Mouse (Mus musculus) urinary bladder, postnatal 25 days (tissue): ENCODE measurements around the gene Hoxa6.

ENCODE experiments used
- DNase-seq: peaks from one replicate; pipeline ENCODE4 v3.0.0; 2022; ENCODE audit warnings: low spot score

The Hoxa6 gene

GRCm38 (mm10) chr6:52208072-52208867 lies at the start of gene Hoxa6:
Gene Hoxa6, minus strand, starts transcription at chr6:52208722.
- DNase-seq: peak; percentile 55

DNA sequence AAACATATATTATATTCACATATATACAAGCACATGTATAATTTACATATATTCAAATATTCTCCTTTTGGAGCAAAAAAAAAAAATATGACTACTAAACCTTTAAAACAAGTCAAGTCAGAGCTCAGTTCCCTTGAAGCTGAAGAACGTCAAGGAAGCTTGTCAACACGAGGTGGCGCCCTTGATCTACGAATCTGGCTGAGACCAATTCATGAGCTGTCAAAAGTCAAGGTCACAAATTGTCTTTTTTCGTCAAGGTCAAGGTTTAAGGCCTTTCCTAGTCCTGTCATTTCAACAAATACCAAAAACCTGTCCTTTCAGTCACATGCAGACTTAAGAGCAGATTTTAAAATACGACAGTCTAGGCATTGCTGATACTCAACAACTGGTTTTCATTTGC lies 48.4 kb upstream of the Hoxa6 start:
- DNase-seq: peak; percentile 84

- DNase-seq: peak; percentile 67
Observed at GRCm38 (mm10) chr6:52253511-52254500, 45.3 kb upstream of the Hoxa6 start.

DNA sequence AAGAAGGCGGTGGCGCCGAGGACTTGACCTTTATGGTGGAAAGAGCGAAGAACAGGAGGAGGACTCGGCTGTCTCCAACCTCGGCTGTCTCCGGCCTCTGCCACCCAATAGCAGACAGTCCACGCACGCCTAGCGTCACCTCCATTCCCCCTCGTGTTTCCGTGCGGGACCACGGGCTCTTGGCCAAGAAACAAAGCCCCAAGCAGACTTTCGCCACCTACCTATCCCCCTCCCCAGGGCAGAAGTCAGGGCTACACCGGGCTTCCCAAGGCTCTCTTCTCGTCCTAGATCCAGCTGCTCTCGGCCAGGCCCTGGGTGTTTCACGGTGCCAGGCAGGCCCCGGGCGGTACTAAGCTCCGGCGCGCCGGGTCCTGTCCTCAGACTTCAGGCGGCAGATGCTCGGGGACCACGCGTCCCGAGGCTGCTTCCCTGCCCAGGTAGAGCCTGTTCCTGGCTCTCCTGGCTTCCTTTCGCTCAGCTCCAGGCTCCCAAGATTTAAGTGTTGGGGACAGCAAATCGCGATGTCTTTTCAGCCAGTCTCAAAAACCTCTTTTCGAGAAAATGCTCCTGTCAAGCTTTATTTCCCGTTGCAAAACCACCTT lies 44.4 kb upstream of the Hoxa6 start:
- DNase-seq: peak; percentile 54

DNA sequence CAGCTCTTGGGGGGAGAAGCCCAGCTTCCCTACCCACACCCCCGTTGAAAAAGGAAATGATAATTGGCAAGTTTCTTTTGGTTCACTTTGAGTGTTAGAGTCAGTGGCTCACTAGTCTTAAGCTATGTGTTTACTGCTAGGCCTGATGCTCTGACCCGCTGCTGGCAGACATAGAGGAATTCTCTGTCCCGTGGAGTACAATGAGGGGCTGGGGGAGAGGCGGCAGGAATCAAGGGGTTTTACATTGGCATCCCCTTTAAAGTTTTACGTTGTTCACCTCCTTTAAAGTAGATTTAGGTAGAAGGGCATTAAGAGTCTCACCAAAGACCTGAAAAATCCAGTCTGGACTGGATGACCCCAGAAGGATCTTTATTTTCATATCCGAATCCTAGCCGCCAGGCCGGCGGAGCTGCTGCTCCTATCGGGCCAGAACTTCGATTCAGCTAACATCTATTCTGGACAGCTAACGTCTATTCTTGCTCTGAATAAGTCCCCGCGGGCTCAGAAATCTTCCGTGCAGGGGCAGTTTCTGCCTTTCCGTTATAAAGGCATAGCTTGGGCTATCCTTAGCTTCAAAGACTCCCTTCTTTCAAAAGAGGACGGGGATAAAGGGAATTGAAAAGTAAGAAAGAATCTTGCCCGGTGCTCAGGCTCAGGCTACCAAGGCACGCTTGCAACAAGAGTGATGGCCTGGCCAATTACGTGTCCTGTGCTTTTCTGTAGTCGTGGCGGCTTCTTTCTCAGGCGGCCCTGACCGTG lies 43.7 kb upstream of the Hoxa6 start:
- no peak for DNase-seq

DNA sequence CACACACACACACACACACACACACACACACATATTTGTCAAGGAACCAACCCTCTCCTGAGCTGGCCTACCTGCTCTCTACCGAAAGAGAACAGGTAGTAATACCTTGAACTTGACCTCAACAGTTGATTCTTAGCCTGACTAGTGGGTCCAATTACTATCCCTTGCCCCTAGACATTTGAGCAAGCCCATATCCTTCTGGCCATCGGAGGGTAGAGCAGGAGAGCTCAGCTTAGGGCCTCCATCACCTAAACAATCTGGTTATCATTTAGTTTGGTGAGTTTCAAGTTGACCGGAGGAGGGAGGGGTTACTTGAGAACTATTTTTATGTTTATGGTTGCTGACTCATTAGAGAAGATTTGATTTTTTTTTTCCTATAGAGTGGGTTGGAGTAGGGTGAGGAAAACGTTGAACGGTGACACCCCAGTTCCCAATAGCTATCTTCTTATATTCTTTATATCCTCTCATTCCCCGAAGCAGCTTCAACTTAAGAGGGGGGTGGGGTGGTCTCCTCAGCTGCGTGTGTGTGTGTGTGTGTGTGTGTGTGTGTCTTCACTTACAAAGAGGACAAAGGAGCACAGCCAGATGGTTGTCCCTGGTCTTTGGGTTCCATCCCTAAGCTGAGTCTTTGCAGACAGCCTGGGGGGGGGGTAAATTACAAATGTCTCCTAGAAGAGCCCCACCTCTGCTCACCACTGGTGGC lies 42.8 kb upstream of the Hoxa6 start:
- DNase-seq: peak; percentile 9

- peak; percentile 4 for DNase-seq
Observed at GRCm38 (mm10) chr6:52249826-52250225, 41.3 kb upstream of the Hoxa6 start.

DNA sequence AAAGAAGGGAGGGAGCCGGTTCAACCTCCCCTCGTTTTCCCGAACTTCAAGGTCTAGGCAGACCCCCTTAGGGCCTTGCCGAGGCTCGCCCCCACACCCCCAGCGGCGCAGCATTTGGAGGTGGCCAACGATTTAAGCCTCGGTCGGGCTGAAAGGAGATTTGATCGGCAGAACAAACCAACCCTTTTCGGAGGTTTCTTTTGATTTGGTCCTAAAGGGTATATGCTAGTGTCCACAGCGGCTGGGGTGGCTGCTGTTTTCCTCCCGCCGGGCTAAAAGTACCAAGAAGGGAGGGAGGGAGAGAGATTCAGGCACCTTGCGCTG lies 40.9 kb upstream of the Hoxa6 start:
- DNase-seq: peak; percentile 35

DNA sequence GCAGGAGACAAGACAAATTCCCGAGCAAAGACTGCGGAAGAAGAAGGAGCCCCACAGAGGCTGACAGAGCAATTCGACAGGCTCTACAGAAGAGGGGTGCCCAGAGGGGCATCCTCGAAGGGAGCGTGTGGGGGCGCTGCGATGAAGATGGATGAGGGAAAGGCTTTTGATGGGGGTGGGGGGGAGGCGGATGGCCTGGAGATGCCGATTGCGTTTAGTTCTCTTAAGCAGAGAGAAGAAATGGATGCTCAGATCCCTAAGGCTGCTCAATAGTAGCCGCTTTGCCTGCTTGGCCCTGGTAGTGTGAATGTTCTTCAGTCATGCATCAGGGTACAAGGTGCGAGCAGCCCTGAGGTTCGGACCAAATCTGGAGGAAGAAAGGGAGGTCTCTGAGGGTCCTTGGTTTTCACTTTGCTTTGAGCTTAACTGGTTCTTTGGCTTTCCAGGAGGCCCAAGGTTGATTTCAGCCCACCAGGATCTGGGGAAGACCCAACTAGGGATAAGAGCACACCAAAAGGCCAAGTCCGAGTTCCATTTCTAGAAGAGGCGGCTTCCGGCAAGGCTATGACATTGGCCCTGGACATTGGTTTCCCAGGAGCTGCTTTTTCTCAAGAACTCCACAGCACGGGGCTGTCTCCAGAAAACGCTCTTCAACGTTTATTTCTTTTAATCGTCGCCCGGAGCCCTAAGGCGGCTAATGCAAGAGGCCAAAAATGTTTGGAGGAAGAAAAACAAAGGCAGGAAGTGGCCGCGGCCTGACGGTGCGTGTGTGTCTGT lies 40.3 kb upstream of the Hoxa6 start:
- peak; percentile 40 for DNase-seq

DNA sequence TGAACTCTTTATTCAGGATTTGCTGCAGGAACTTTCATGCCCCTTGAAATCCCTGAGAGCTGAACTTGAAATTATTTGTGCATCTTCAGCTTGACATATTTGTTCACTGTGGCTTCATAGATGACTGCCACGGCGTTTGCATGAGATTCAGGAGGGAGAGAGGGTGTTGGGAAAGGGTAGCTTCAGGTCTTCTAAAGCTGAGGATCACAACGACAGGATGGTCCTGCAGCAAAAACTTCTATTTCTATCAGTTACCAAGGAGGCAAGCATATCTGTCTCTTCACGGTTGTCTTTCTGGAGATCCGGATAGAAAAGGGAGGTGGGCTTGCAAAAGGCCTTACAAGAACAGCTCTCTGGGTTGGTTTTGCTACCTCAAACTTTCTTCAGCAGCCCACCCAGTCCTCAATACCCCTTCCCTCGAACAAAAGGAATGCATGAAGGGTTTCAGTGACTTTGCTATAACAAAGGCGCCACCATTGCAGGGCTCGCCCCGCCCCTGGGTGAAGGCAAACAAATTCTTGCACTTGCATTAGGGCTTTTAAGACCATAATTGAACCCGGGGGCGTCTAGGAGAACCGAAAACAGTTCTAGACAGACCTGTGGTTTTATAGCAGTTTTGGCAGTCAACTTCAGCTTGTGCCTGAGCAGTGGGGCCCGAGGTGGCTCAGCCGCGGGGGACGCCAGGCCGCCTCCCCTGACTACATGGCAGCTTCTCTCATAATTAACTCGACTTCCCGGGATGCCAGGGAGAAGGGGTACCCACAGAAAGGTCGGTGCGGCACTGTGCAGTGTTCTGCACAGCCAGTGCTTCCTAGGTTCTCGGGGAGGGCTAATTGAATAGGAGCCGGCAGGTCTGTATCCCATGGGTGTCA lies 39.5 kb upstream of the Hoxa6 start:
- peak; percentile 3 for DNase-seq

DNA sequence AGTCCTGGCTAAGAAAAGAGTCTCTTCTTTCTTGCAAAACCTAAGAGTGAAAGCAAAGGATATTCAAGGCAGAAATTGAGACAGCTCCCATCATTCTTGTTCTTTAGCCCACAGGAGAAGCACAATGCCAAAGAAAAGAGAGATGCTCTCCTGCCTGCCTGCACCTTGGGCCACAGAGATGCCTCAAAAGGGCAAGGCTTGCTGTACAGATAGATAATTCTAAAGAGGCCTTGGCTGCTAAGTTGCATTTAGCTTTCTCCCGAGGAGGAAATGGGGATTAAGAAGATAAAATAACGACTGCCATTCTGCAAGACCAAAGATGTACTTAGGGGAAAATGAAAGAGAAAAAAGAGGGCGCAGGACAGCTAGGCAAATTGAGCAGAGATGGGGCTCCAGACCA lies 38.4 kb upstream of the Hoxa6 start:
- peak; percentile 19 for DNase-seq

DNA sequence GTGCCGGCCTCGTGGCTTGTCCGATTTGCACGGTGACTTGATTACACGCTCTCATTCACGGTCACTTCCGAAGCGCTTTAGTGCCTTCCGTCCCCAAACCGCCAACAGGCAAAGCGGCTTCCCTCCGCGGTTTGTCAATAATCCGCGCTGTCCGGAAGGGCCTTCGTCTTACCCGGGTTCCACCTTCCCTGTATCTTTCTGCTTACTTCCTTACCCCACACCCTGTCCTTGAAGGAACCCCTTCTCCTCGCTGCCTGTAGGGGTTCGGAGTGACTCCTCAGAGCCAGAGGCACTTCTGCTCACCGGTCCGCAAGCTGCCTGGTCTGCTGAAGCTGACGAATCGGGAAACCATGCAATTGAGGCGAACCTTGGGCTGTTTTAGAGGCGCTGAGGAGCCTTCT lies 37.9 kb upstream of the Hoxa6 start:
- peak; percentile 46 for DNase-seq

DNA sequence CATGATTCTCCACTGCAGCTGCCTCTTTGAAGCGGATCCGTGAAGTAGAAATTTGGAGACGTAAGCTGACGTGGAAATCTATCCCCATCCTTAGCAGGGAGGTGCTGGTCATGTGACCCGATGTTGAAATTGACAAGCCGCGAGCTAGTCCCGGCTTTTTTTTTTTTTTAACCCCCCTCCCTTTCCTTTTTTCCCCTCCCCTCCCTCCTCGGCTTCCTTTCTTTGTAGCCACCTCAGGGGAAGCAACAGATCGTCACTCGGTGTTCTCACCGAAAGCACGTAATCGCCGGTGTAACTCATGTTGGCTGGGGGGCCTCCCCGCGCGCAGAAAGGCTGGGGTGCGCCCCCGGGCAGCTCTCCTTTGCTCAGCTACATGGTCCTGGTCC lies 37.2 kb upstream of the Hoxa6 start, which contains the start of gene Hoxa11:
Gene Hoxa11 (minus strand): TSS at position 54 of the 386 bp plus-strand sequence.
- DNase-seq: peak; percentile 64

- DNase-seq: peak; percentile 65
Observed at GRCm38 (mm10) chr6:52245040-52245756, 36.7 kb upstream of the Hoxa6 start.

- DNase-seq: peak; percentile 18
Observed at GRCm38 (mm10) chr6:52244471-52245039, 36.0 kb upstream of the Hoxa6 start.

DNA sequence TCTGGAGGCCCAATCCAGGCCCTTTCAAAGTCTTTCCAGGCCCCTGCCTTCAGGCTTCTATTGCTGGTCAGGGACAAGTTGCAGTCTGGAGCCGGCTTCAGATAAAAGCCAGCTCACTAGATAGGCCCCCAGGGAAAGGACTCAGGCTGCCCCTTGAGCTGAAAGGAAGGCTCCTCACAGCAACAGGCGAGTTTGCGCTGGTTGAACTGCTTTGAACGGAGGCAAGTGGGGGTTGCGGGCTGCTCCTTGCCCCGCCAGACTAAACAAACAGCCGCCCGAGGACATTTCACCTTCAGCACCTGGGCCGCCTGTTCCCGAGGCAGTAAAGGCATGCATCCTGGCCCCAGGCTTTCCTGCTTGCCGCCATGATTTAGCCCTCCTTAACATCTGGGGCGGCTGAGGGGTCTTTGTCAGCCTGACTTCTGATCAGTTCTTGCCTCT lies 35.2 kb upstream of the Hoxa6 start:
- DNase-seq: peak; percentile 43

DNA sequence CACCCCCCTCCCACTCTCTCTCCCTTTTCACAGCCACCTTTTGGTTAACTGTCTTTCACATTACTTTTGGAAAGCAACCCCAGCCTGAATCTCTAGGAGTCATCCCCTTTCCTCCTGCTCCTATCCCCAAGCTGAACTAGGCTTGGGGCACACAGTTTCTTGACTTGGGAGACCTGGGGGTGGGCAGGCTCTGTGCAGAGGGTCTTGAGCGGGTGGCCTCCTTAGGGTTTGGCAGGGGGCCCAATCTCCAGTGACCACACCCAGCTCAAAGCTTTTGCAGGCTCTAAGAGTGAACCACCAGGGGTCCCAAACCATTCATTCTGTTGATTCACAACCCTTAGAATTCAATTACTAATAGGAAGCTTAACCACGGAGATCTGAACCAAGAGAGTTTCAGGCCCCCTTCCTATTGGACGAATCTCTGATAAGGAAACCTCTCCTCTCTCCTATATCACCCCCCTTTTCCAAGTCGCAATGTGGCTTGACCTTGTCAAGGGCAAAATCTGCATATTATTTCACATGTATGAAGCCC lies 34.3 kb upstream of the Hoxa6 start:
- peak; percentile 24 for DNase-seq
